Mouse (Mus musculus) naive thymus-derived CD4-positive, alpha-beta T cell, adult 2 months (primary cell): ENCODE results near the gene Prr32.

Experiments
- DNase-seq: peaks from one replicate; pipeline ENCODE4 v3.0.0-alpha.2; 2011; ENCODE audit warnings: low read depth

Gene Prr32

GRCm38 (mm10) chrX:45090604-45091003, at the start of gene Prr32:
Prr32 (plus strand) TSS chrX:45090904.
- no peak for DNase-seq
